ENCODE assay signal across 17 mouse cellular contexts in the genomic region with DNA sequence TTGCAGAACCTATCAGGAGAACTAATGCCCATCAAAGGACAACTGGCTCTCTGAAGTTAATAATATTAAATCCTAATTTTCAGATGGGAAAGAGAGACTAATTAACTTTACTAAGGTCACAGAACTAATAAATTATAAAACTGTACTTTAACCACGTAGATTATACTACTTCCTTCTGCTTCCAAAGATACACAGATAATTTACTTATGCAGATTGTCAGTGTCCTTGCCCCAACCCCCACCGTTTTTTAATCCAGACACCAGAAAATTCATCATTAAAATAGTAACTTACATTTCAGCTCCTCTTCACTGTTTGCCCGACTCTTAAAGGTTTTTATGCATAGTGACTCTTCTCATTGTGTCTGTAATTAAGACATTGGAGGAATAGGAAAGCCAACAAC.
DNase-seq lines count a peak whose midpoint lies in the region; TF ChIP-seq lines count a peak whose summit lies in the region.
"Had no signal": no experiment of that assay in that cellular context is flagged by ENCODE, and none has a peak within 500 bp of the region (broad histone marks: within the 10 kb centered on the region; RNA-seq: fewer than 3 reads in every experiment).

No protein-coding gene starts in this region.

- H3K27ac ChIP-seq in MEL (ENCODE audit: control insufficient read depth, low read depth, low read length): no peak overlapping the region
- H3K27ac ChIP-seq in left cerebral cortex, adult 2 months: no peak overlapping the region

- no peak for TF ChIP-seq CTCF in MEL (IDR thresholded peaks at IDR 0.05 in 2 of 3, conservative IDR thresholded peaks at IDR 0.05 in 1 of 3; ENCODE audit: control insufficient read depth in 1 of 3, insufficient read depth in 1 of 3, low read depth in 2 of 3, low read length in 3 of 3, poor library complexity in 1 of 3, severe bottlenecking in 1 of 3)
- no peak for TF ChIP-seq CTCF in left cerebral cortex, adult 2 months (IDR thresholded peaks at IDR 0.05)

- H3K9me3 ChIP-seq in MEL (replicated peaks; ENCODE audit: insufficient read depth, low read length): no peaks in the 10 kb centered on the region
- H3K9me3 ChIP-seq: G1E had no signal

- DNase-seq in MEL (ENCODE audit: low read depth, low spot score): peak; percentile 29
- no peak for DNase-seq in left cerebral cortex, adult 2 months (ENCODE audit: extremely low spot score in 1 of 2, low spot score in 2 of 2)
- DNase-seq: adrenal gland, adult 2 months; adrenal gland, adult 8-10 months; adrenal gland, postnatal 10 days; adrenal gland, postnatal 14 days; adrenal gland, postnatal 25 days; adrenal gland, postnatal 36 days; B cell, adult 2 months; cerebellum, adult 11 months; cerebellum, adult 11-12 months; cerebellum, adult 18-20 months; cerebellum, adult 2 months; cerebellum, adult 8-10 months had no signal

- peak; percentile 72; a peak in 3 of 4 replicates for TF ChIP-seq EP300 in MEL (IDR thresholded peaks at IDR 0.05; ENCODE audit: low read depth in 1 of 2, low read length in 2 of 2)

- no peak for TF ChIP-seq RAD21 in MEL (IDR thresholded peaks at IDR 0.05; ENCODE audit: low read depth, low read length)

- no peaks in the 10 kb centered on the region for H3K79me2 ChIP-seq in MEL (ENCODE audit: control insufficient read depth, insufficient read depth, low read length, poor library complexity)

- no peaks in the 10 kb centered on the region for H3K27me3 ChIP-seq in MEL (ENCODE audit: control insufficient read depth in 1 of 2, insufficient read depth in 2 of 2, low read length in 2 of 2)
- H3K27me3 ChIP-seq: CH12.LX, Patski had no signal

- no peak overlapping the region for H3K4me3 ChIP-seq in MEL (ENCODE audit: control insufficient read depth in 1 of 2, insufficient read depth in 1 of 2, low read depth in 2 of 2, low read length in 2 of 2)
- H3K4me3 ChIP-seq in left cerebral cortex, adult 2 months: no peak overlapping the region

- peaks cover 7 to 8% of the 10 kb centered on the region in 2 experiments; a peak in 3 of 4 replicates for H3K4me1 ChIP-seq in MEL (ENCODE audit: control insufficient read depth in 1 of 2, insufficient read depth in 2 of 2, low read length in 2 of 2)

- H3K9ac ChIP-seq in MEL (ENCODE audit: control insufficient read depth, low read depth, low read length, poor library complexity, severe bottlenecking): no peak overlapping the region

- intact Hi-C loops in left cerebral cortex, adult 2 months (cut with DNase I): no loop called here

- peaks cover 0 to 15% of the 10 kb centered on the region in 2 experiments; a peak in 2 of 4 replicates for H3K36me3 ChIP-seq in MEL (ENCODE audit: control insufficient read depth in 1 of 2, insufficient read depth in 2 of 2, low read length in 2 of 2)
- H3K36me3 ChIP-seq: G1E had no signal

- TF ChIP-seq POLR2A in MEL (IDR thresholded peaks at IDR 0.05; ENCODE audit: control insufficient read depth in 1 of 2, insufficient read depth in 1 of 2, low read depth in 1 of 2, low read length in 2 of 2, poor library complexity in 1 of 2): no peak

TF ChIP-seq in MEL, 35 proteins besides CTCF, POLR2A, EP300 and RAD21:
- TF ChIP-seq HCFC1 (IDR thresholded peaks at IDR 0.05; ENCODE audit: low read depth, low read length): no peak
- TF ChIP-seq MAX (IDR thresholded peaks at IDR 0.05; ENCODE audit: low read length): no peak
- TF ChIP-seq POLR2AphosphoS5 (IDR thresholded peaks at IDR 0.05; ENCODE audit: borderline replicate concordance, low read depth, low read length): no peak
- peak; percentile 38; the same call in 1 of the 2 replicates for TF ChIP-seq RCOR1 (IDR thresholded peaks at IDR 0.05; ENCODE audit: low read depth, low read length)
- no peak for TF ChIP-seq MEF2A (IDR thresholded peaks at IDR 0.05; ENCODE audit: extremely low read depth, insufficient replicate concordance, low read depth, low read length, poor library complexity, severe bottlenecking)
- TF ChIP-seq UBTF (IDR thresholded peaks at IDR 0.05; ENCODE audit: borderline replicate concordance, insufficient read depth, low read depth, low read length): no peak
- no peak for TF ChIP-seq ELF1 (IDR thresholded peaks at IDR 0.05; ENCODE audit: low read depth, low read length)
- 0 out of 2 replicates have a peak, but pooled peaks have one; percentile 19 for TF ChIP-seq ETS1 (IDR thresholded peaks at IDR 0.05; ENCODE audit: low read depth, low read length)
- TF ChIP-seq E2F4 (IDR thresholded peaks at IDR 0.05; ENCODE audit: borderline replicate concordance, low read depth, low read length): no peak
- TF ChIP-seq BHLHE40 (IDR thresholded peaks at IDR 0.05; ENCODE audit: borderline replicate concordance, low read depth, low read length): no peak
- peak; percentile 47; the same call in 1 of the 2 replicates for TF ChIP-seq GATA1 (IDR thresholded peaks at IDR 0.05; ENCODE audit: low read depth, low read length)
- TF ChIP-seq ZC3H11A (IDR thresholded peaks at IDR 0.05; ENCODE audit: low read depth, low read length): no peak
- no peak for TF ChIP-seq TAL1 (IDR thresholded peaks at IDR 0.05; ENCODE audit: low read length)
- TF ChIP-seq USF2 (IDR thresholded peaks at IDR 0.05; ENCODE audit: borderline replicate concordance in 1 of 2, insufficient read depth in 1 of 2, low read depth in 1 of 2, low read length in 2 of 2): no peak
- TF ChIP-seq CHD2 (IDR thresholded peaks at IDR 0.05; ENCODE audit: low read length): no peak
- TF ChIP-seq CHD1 (IDR thresholded peaks at IDR 0.05; ENCODE audit: low read depth, low read length): no peak
- TF ChIP-seq TBP (IDR thresholded peaks at IDR 0.05; ENCODE audit: low read depth, low read length): no peak
- no peak for TF ChIP-seq USF1 (IDR thresholded peaks at IDR 0.05; ENCODE audit: low read depth, low read length)
- TF ChIP-seq MYB (IDR thresholded peaks at IDR 0.05; ENCODE audit: low read depth, low read length): no peak
- TF ChIP-seq ZNF384 (IDR thresholded peaks at IDR 0.05; ENCODE audit: low read depth, low read length): no peak
- TF ChIP-seq MXI1 (IDR thresholded peaks at IDR 0.05; ENCODE audit: low read depth, low read length): no peak
- TF ChIP-seq MAZ (IDR thresholded peaks at IDR 0.05; ENCODE audit: low read depth, low read length): 0 out of 2 replicates have a peak, but pooled peaks have one; percentile 30
- no peak for TF ChIP-seq MAFK (IDR thresholded peaks at IDR 0.05; ENCODE audit: borderline replicate concordance, low read depth, low read length)
- no peak for TF ChIP-seq ZKSCAN1 (IDR thresholded peaks at IDR 0.05; ENCODE audit: low read depth, low read length)
- no peak for TF ChIP-seq MYC (IDR thresholded peaks at IDR 0.05; ENCODE audit: low read depth, low read length)
- TF ChIP-seq KAT2A (conservative IDR thresholded peaks at IDR 0.05; ENCODE audit: low read depth, low read length): no peak
- TF ChIP-seq JUND (IDR thresholded peaks at IDR 0.05; ENCODE audit: low read depth, low read length): no peak
- TF ChIP-seq TCF12 (IDR thresholded peaks at IDR 0.05; ENCODE audit: low read depth, low read length): 0 out of 2 replicates have a peak, but pooled peaks have one; percentile 53
